Mouse (Mus musculus): ENCODE results near the gene Slc6a8. TPM values are rescaled to one million over a fixed set of nuclear protein-coding genes. Genes with fewer than 3 reads are reported as not detected.

Slc6a8 gene
- total and polyA plus RNA-seq, 3 experiments: 2.1 to 9.9 (median 4.1) TPM

GRCm38 (mm10) chrX:73717667-73718066 is 44.7 kb downstream of the Slc6a8 start:
- DNase-seq (ENCODE audit: low spot score) (peak; percentile 2), ATAC-seq (ENCODE audit: extremely low read depth, insufficient number of reproducible peaks, low FRiP score, poor library complexity, severe bottlenecking) (no peak)
- peaks cover 38% of the 10 kb centered on the region for H3K36me3 ChIP-seq (replicated peaks)
- H3K9me3 ChIP-seq (replicated peaks): no peaks in the 10 kb centered on the region
- peak overlapping the region; percentile 76 for H3K4me3 ChIP-seq (ENCODE audit: low read depth, low read length)
- no peaks in the 10 kb centered on the region for H3K27me3 ChIP-seq (ENCODE audit: insufficient read depth, low read length)
- peaks cover 37% of the 10 kb centered on the region for H3K4me1 ChIP-seq (ENCODE audit: insufficient read depth, low read depth, low read length)
- no peak for TF ChIP-seq GATA1 (IDR thresholded peaks at IDR 0.05; ENCODE audit: borderline replicate concordance, low read length)
- no peak for TF ChIP-seq POLR2AphosphoS5 (IDR thresholded peaks at IDR 0.05; ENCODE audit: insufficient replicate concordance, low read depth, low read length)
- no peak for TF ChIP-seq TAL1 (conservative IDR thresholded peaks at IDR 0.05; ENCODE audit: low read depth, low read length)
- TF ChIP-seq GATA2 (IDR thresholded peaks at IDR 0.05; ENCODE audit: borderline replicate concordance, low read depth, low read length): no peak
- no peak for TF ChIP-seq CTCF (IDR thresholded peaks at IDR 0.05; ENCODE audit: low read depth, low read length)

DNA sequence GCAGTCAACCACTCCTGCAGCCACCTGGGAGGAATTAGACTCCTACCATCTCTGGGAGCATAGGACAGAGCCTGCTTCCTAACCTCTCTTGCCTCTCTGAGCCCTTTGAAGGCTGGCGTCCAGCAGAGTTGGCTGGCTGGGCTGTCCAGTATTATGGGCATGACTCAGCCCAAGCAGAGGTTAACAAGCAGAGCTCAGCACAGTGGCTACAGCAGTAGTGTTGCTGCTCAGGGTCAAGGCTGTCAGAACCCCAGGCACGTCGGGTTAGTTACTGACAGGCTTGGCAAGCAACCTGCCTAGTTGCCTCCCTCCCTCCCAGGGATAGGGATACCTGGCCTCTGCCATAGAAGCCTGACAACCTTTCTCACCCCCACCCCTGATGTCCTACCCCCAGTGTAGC is 45.3 kb downstream of the Slc6a8 start:
- peaks cover 37% of the 10 kb centered on the region for H3K4me1 ChIP-seq (ENCODE audit: insufficient read depth, low read depth, low read length)
- H3K9me3 ChIP-seq (replicated peaks): no peaks in the 10 kb centered on the region
- DNase-seq (ENCODE audit: low spot score): no peak
- H3K36me3 ChIP-seq (replicated peaks): peaks cover 39% of the 10 kb centered on the region
- ATAC-seq (ENCODE audit: extremely low read depth, insufficient number of reproducible peaks, low FRiP score, poor library complexity, severe bottlenecking): no peak
- H3K27me3 ChIP-seq (ENCODE audit: insufficient read depth, low read length): no peaks in the 10 kb centered on the region
- TF ChIP-seq GATA2 (IDR thresholded peaks at IDR 0.05; ENCODE audit: borderline replicate concordance, low read depth, low read length): no peak
- peak overlapping the region; percentile 76; the same call in 1 of the 2 replicates for H3K4me3 ChIP-seq (ENCODE audit: low read depth, low read length)

DNA sequence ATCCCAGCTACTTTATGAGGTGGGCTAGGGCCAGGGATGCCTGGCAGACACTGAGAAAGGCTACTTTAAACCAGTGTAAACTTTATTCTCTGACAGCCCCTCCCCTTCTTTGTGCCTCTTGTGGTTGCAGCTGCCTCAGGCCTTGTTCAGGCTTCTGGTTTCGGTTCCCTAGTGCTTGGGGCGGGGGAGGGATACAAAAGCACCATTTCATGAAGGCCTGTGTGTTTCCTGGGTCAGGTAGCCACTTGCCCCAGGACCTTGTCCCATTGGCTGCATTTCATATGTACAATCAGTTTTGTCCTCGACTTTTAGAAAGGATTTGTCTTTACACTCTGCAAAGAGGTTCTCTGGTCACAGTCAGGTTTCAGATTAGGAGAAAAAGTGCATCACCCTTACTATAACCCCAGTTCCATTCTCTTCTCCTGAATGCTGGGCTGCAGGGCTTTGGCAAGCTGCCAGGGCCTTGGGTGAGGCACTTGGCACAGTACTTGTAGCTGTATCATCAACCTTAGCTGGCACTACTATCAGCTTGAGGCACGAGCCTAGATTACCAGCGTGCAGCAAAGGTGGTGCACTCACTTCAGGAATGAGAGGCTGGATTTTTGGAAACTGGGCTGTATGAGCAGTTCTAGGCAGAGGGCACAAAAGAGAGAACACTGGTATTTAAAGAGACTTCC is 45.9 kb downstream of the Slc6a8 start:
- TF ChIP-seq CTCF (IDR thresholded peaks at IDR 0.05; ENCODE audit: low read depth, low read length): no peak
- TF ChIP-seq TAL1 (conservative IDR thresholded peaks at IDR 0.05; ENCODE audit: low read depth, low read length): no peak
- TF ChIP-seq POLR2AphosphoS5 (IDR thresholded peaks at IDR 0.05; ENCODE audit: insufficient replicate concordance, low read depth, low read length): no peak
- no peak for TF ChIP-seq GATA2 (IDR thresholded peaks at IDR 0.05; ENCODE audit: borderline replicate concordance, low read depth, low read length)
- no peak for TF ChIP-seq GATA1 (IDR thresholded peaks at IDR 0.05; ENCODE audit: borderline replicate concordance, low read length)
- Histone ChIP-seq H3K27me3 (ENCODE audit: insufficient read depth, low read length) (no peaks in the 10 kb centered on the region), H3K4me1 (ENCODE audit: insufficient read depth, low read depth, low read length) (peaks cover 37% of the 10 kb centered on the region), H3K36me3 (replicated peaks) (peaks cover 40% of the 10 kb centered on the region), H3K4me3 (ENCODE audit: low read depth, low read length) (peak overlapping the region; percentile 76; the same call in 1 of the 2 replicates), H3K9me3 (replicated peaks) (no peaks in the 10 kb centered on the region)
- no peak for DNase-seq (ENCODE audit: low spot score)
- ATAC-seq (ENCODE audit: extremely low read depth, insufficient number of reproducible peaks, low FRiP score, poor library complexity, severe bottlenecking): no peak

DNA sequence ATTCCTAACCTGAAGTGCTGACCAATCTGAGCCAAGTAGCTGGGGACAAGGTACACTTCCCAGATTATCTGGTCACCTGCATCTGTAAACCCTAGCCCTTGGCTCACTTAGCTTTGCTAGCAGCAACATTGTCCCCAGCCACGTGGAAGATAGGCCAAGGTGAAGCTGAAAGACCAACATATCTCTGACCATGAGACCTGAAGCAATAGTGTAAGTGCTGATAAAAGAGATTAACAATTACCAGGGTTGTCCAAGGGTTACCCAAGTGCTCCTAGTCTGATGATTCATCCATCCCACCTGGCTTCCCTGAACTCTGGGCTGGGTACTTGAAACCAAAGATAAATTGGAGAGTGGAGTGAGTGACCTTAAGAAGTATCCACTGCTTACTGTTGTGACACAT is 58.0 kb downstream of the Slc6a8 start:
- DNase-seq (ENCODE audit: low spot score): no peak
- Histone ChIP-seq H3K4me1 (ENCODE audit: insufficient read depth, low read depth, low read length) (no peaks in the 10 kb centered on the region), H3K4me3 (ENCODE audit: low read depth, low read length) (no peak overlapping the region), H3K9me3 (replicated peaks) (no peaks in the 10 kb centered on the region), H3K36me3 (replicated peaks) (peaks cover 54% of the 10 kb centered on the region), H3K27me3 (ENCODE audit: insufficient read depth, low read length) (no peaks in the 10 kb centered on the region)
- no peak for ATAC-seq (ENCODE audit: extremely low read depth, insufficient number of reproducible peaks, low FRiP score, poor library complexity, severe bottlenecking)
- no peak for TF ChIP-seq GATA2 (IDR thresholded peaks at IDR 0.05; ENCODE audit: borderline replicate concordance, low read depth, low read length)
- TF ChIP-seq GATA1 (IDR thresholded peaks at IDR 0.05; ENCODE audit: borderline replicate concordance, low read length): no peak
- TF ChIP-seq POLR2AphosphoS5 (IDR thresholded peaks at IDR 0.05; ENCODE audit: insufficient replicate concordance, low read depth, low read length): no peak
- no peak for TF ChIP-seq CTCF (IDR thresholded peaks at IDR 0.05; ENCODE audit: low read depth, low read length)
- TF ChIP-seq TAL1 (conservative IDR thresholded peaks at IDR 0.05; ENCODE audit: low read depth, low read length): no peak

Other genes with a start within 250 kb of the Slc6a8 start
- gene Trex2, start 237.8 kb upstream of the Slc6a8 start, total RNA-seq (2014; fragmentation: Nextera tagmentation): not detected in 2 replicates
- gene Trex2, start 237.8 kb upstream of the Slc6a8 start, total RNA-seq (2017): not detected in 2 replicates
- not detected in 2 replicates for gene Trex2, start 237.8 kb upstream of the Slc6a8 start, polyA plus RNA-seq (2012)
- 14.4 and 19.3 TPM in 2 replicates for gene Haus7, start 214.1 kb upstream of the Slc6a8 start, total RNA-seq (2014; fragmentation: Nextera tagmentation)
- 34.1 and 35.2 TPM in 2 replicates for gene Haus7, start 214.1 kb upstream of the Slc6a8 start, total RNA-seq (2017)
- gene Haus7, start 214.1 kb upstream of the Slc6a8 start, polyA plus RNA-seq (2012): 3.6 and 3.9 TPM in 2 replicates
- not detected in 2 replicates for gene Bgn, start 189.5 kb upstream of the Slc6a8 start, total RNA-seq (2014; fragmentation: Nextera tagmentation)
- 0.17 TPM in 1 of 2 replicates, not detected in the other for gene Bgn, start 189.5 kb upstream of the Slc6a8 start, total RNA-seq (2017)
- gene Bgn, start 189.5 kb upstream of the Slc6a8 start, polyA plus RNA-seq (2012): not detected in 2 replicates
- not detected in 2 replicates for gene Atp2b3, start 170.1 kb upstream of the Slc6a8 start, total RNA-seq (2014; fragmentation: Nextera tagmentation)
- not detected in 2 replicates for gene Atp2b3, start 170.1 kb upstream of the Slc6a8 start, total RNA-seq (2017)
- gene Atp2b3, start 170.1 kb upstream of the Slc6a8 start, polyA plus RNA-seq (2012): not detected in 2 replicates
- gene Dusp9, start 33.7 kb upstream of the Slc6a8 start, total RNA-seq (2014; fragmentation: Nextera tagmentation): not detected in 2 replicates
- 0.16 and 0.23 TPM in 2 replicates for gene Dusp9, start 33.7 kb upstream of the Slc6a8 start, total RNA-seq (2017)
- gene Dusp9, start 33.7 kb upstream of the Slc6a8 start, polyA plus RNA-seq (2012): 0.23 and 0.24 TPM in 2 replicates
- gene Pnck, start 13.0 kb upstream of the Slc6a8 start, total RNA-seq (2014; fragmentation: Nextera tagmentation): not detected in 2 replicates
- gene Pnck, start 13.0 kb upstream of the Slc6a8 start, total RNA-seq (2017): not detected in 2 replicates
- not detected in 2 replicates for gene Pnck, start 13.0 kb upstream of the Slc6a8 start, polyA plus RNA-seq (2012)
- gene Bcap31, start 43.0 kb downstream of the Slc6a8 start, total RNA-seq (2014; fragmentation: Nextera tagmentation): 83.2 and 98.4 TPM in 2 replicates
- gene Bcap31, start 43.0 kb downstream of the Slc6a8 start, total RNA-seq (2017): 215 and 222 TPM in 2 replicates
- gene Bcap31, start 43.0 kb downstream of the Slc6a8 start, polyA plus RNA-seq (2012): 13.5 and 16.0 TPM in 2 replicates
- 15.8 and 17.1 TPM in 2 replicates for gene Abcd1, start 43.4 kb downstream of the Slc6a8 start, total RNA-seq (2014; fragmentation: Nextera tagmentation)
- gene Abcd1, start 43.4 kb downstream of the Slc6a8 start, total RNA-seq (2017): 6.3 and 7.0 TPM in 2 replicates
- 17.6 and 19.4 TPM in 2 replicates for gene Abcd1, start 43.4 kb downstream of the Slc6a8 start, polyA plus RNA-seq (2012)
- not detected in 2 replicates for gene Plxnb3, start 83.9 kb downstream of the Slc6a8 start, total RNA-seq (2014; fragmentation: Nextera tagmentation)
- 0.93 and 0.98 TPM in 2 replicates for gene Plxnb3, start 83.9 kb downstream of the Slc6a8 start, total RNA-seq (2017)
- 0.02 TPM in 1 of 2 replicates, not detected in the other for gene Plxnb3, start 83.9 kb downstream of the Slc6a8 start, polyA plus RNA-seq (2012)
- not detected in 2 replicates for gene Srpk3, start 101.3 kb downstream of the Slc6a8 start, total RNA-seq (2014; fragmentation: Nextera tagmentation)
- gene Srpk3, start 101.3 kb downstream of the Slc6a8 start, total RNA-seq (2017): 0.44 TPM in 1 of 2 replicates, not detected in the other
- gene Srpk3, start 101.3 kb downstream of the Slc6a8 start, polyA plus RNA-seq (2012): not detected in 2 replicates
- gene Idh3g, start 113.7 kb downstream of the Slc6a8 start, total RNA-seq (2014; fragmentation: Nextera tagmentation): 378 and 393 TPM in 2 replicates
- gene Idh3g, start 113.7 kb downstream of the Slc6a8 start, total RNA-seq (2017): 179 and 187 TPM in 2 replicates
- 27.0 and 37.5 TPM in 2 replicates for gene Idh3g, start 113.7 kb downstream of the Slc6a8 start, polyA plus RNA-seq (2012)
- 92.3 and 120 TPM in 2 replicates for gene Ssr4, start 113.9 kb downstream of the Slc6a8 start, total RNA-seq (2014; fragmentation: Nextera tagmentation)
- 138 and 184 TPM in 2 replicates for gene Ssr4, start 113.9 kb downstream of the Slc6a8 start, total RNA-seq (2017)
- gene Ssr4, start 113.9 kb downstream of the Slc6a8 start, polyA plus RNA-seq (2012): 9.0 and 12.4 TPM in 2 replicates
- gene Pdzd4, start 151.8 kb downstream of the Slc6a8 start, total RNA-seq (2014; fragmentation: Nextera tagmentation): not detected in 2 replicates
- 0.05 and 0.06 TPM in 2 replicates for gene Pdzd4, start 151.8 kb downstream of the Slc6a8 start, total RNA-seq (2017)
- 0.04 TPM in 1 of 2 replicates, not detected in the other for gene Pdzd4, start 151.8 kb downstream of the Slc6a8 start, polyA plus RNA-seq (2012)
- not detected in 2 replicates for gene Avpr2, start 219.0 kb downstream of the Slc6a8 start, total RNA-seq (2014; fragmentation: Nextera tagmentation)
- not detected in 2 replicates for gene Avpr2, start 219.0 kb downstream of the Slc6a8 start, total RNA-seq (2017)
- gene Avpr2, start 219.0 kb downstream of the Slc6a8 start, polyA plus RNA-seq (2012): not detected in 2 replicates
- not detected in 2 replicates for gene L1cam, start 223.0 kb downstream of the Slc6a8 start, total RNA-seq (2014; fragmentation: Nextera tagmentation)
- 0.05 TPM in 1 of 2 replicates, not detected in the other for gene L1cam, start 223.0 kb downstream of the Slc6a8 start, total RNA-seq (2017)
- 0.05 TPM in 1 of 2 replicates, not detected in the other for gene L1cam, start 223.0 kb downstream of the Slc6a8 start, polyA plus RNA-seq (2012)
- 5.0 and 5.1 TPM in 2 replicates for gene Arhgap4, start 248.7 kb downstream of the Slc6a8 start, total RNA-seq (2014; fragmentation: Nextera tagmentation)
- gene Arhgap4, start 248.7 kb downstream of the Slc6a8 start, total RNA-seq (2017): 2.1 and 3.8 TPM in 2 replicates
- gene Arhgap4, start 248.7 kb downstream of the Slc6a8 start, polyA plus RNA-seq (2012): 1.5 and 1.7 TPM in 2 replicates
- 55.9 and 61.9 TPM in 2 replicates for gene Naa10, start 248.8 kb downstream of the Slc6a8 start, total RNA-seq (2014; fragmentation: Nextera tagmentation)
- gene Naa10, start 248.8 kb downstream of the Slc6a8 start, total RNA-seq (2017): 85.4 and 105 TPM in 2 replicates
- 171 and 192 TPM in 2 replicates for gene Naa10, start 248.8 kb downstream of the Slc6a8 start, polyA plus RNA-seq (2012)